Mouse (Mus musculus): ENCODE results near the gene Oaz2. TPM values are rescaled to one million over a fixed set of nuclear protein-coding genes. Genes with fewer than 3 reads are reported as not detected.

The Oaz2 gene
- 106 and 119 TPM in 2 replicates for polyA plus RNA-seq (2012; rRNA removed; ENCODE audit: low replicate concordance)

DNA sequence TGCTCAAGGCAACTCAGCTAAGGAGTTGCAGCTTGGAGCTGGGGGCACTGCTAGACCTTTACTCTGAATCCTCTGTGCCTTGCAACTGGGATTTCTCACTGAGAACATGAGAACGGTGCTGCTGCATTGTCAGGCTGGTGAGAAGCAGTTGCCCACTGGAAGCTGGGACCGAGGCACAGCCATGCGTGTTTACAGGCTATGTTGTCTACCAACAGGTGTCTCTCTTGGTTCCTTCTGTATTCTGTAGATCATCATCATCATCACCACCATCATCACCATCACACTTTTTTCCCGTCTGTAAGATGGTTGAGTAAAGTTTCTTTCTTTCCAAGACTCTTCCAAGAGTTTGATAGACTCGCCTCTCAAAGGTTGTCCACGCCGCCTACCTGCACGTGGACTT lies at the start of gene Oaz2:
Gene Oaz2 (plus strand): TSS at position 301 of the 400 bp plus-strand sequence.

DNA sequence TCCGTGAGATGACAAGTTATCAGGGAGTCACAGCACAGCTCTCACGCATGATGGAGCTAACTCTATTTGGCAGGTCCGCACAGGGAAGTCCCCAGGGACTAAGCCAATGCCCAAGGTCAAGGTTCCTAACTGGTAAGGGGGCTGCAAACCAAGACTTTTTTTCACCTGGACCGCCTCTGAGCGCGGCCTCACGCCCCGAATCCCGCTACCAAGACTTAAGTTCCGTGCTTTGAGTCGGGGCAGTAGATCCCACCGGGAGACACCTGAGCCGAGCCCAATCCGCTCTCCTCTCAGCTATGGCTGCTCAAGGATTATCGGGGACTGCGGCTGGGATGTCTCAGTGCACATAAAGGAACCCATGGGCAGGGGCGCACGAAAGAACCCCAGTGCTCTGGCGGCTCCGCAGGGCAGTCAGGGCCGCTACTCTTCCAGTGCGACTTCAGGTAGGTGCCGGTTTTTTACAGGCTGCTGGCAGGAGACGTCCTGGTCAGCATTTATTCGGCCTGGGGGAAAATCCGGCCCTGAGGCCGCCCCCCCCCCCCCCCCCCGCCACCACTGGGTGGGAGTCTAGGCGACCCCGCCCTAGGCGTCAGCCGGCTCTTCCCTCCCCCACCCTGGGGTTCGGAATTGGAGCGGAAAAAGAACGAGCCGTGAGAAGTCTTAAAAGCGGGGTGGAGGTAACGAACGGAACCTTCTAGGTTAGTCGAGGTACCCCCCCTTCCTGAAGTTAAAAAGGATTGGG lies 38.6 kb upstream of the Oaz2 start, which contains the start of gene Rbpms2:
Gene Rbpms2 (plus strand): TSS at position 624 of the 742 bp plus-strand sequence.

Other genes with a start within 250 kb of the Oaz2 start
- not detected in 2 replicates for gene Slc51b, start 245.0 kb upstream of the Oaz2 start, polyA plus RNA-seq (2012; rRNA removed; ENCODE audit: low replicate concordance)
- 9.0 and 11.5 TPM in 2 replicates for gene Mtfmt, start 232.2 kb upstream of the Oaz2 start, polyA plus RNA-seq (2012; rRNA removed; ENCODE audit: low replicate concordance)
- gene Spg21, start 207.1 kb upstream of the Oaz2 start, polyA plus RNA-seq (2012; rRNA removed; ENCODE audit: low replicate concordance): 28.0 and 46.4 TPM in 2 replicates
- 0.65 and 0.81 TPM in 2 replicates for gene Ankdd1a, start 147.8 kb upstream of the Oaz2 start, polyA plus RNA-seq (2012; rRNA removed; ENCODE audit: low replicate concordance)
- gene Plekho2, start 88.0 kb upstream of the Oaz2 start, polyA plus RNA-seq (2012; rRNA removed; ENCODE audit: low replicate concordance): 46.0 and 49.8 TPM in 2 replicates
- 0.62 and 1.9 TPM in 2 replicates for gene Pif1, start 80.8 kb upstream of the Oaz2 start, polyA plus RNA-seq (2012; rRNA removed; ENCODE audit: low replicate concordance)
- gene Rbpms2, start 38.4 kb upstream of the Oaz2 start, polyA plus RNA-seq (2012; rRNA removed; ENCODE audit: low replicate concordance): 63.4 and 76.0 TPM in 2 replicates
- gene Zfp609, start 159.6 kb downstream of the Oaz2 start, polyA plus RNA-seq (2012; rRNA removed; ENCODE audit: low replicate concordance): 6.4 and 7.6 TPM in 2 replicates
- gene Pclaf, start 222.2 kb downstream of the Oaz2 start, polyA plus RNA-seq (2012; rRNA removed; ENCODE audit: low replicate concordance): 0.67 and 1.1 TPM in 2 replicates
- gene Trip4, start 240.8 kb downstream of the Oaz2 start, polyA plus RNA-seq (2012; rRNA removed; ENCODE audit: low replicate concordance): 5.6 and 11.5 TPM in 2 replicates
- 4.8 and 7.8 TPM in 2 replicates for gene Csnk1g1, start 240.9 kb downstream of the Oaz2 start, polyA plus RNA-seq (2012; rRNA removed; ENCODE audit: low replicate concordance)